Mouse (Mus musculus) bone marrow macrophage, adult 2 months (primary cell): ENCODE data around the gene Cdc42.

Source experiments
- CTCF ChIP-seq: IDR thresholded peaks from 2 replicates; pipeline ENCODE4 v1.5.1; 2012; ENCODE audit warnings: low read depth, mild to moderate bottlenecking, low read length, moderate library complexity
- POLR2A ChIP-seq: IDR thresholded peaks from 2 replicates; pipeline ENCODE4 v1.6.1; 2012; ENCODE audit warnings: mild to moderate bottlenecking, low read depth, low read length, borderline replicate concordance

DNA sequence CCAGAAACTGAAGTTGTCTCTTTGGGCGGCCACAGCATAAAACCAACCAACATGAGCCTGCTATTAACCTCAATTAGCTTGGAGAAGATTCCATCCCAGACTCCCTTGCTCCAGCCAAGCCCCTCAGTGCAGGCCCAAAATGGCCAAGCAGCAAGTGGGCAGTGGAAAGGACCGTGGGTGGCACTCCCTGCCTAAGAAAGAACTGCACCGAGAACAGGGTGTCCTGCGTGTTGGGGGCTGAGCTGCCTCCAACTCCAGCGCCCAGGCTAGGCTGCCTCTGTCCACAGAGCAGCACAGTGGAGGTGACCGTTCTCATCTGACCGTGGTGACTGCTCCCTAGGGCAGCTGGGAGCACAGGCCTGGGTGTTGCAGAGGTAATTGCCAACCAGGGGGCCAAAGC lies 63.5 kb downstream of the Cdc42 start:
- no peak for TF ChIP-seq POLR2A
- no peak for TF ChIP-seq CTCF
